Mouse (Mus musculus): ENCODE measurements around the gene Pgam5. TPM values are rescaled to one million over a fixed set of nuclear protein-coding genes. Genes with fewer than 3 reads are reported as not detected.
A peak's percentile ranks its signal among the peaks of the same experiment; 100 is the strongest.

The Pgam5 gene
- total and polyA plus RNA-seq, 3 experiments = 62.8 to 128 (median 64.8) TPM

- H3K27ac ChIP-seq (ENCODE audit: insufficient read depth, low read depth) = no peak overlapping the region
- dilution Hi-C loops (cut with MboI; ENCODE audit: extremely low pct_ligation_motif_present, extremely low pct_unique_long_range_greater_than_20kb, low sequenced_read_pairs) (no loop called here), in situ Hi-C loops (cut with MboI; ENCODE audit: low pct_ligation_motif_present, low pct_unique_long_range_greater_than_20kb, low sequenced_read_pairs) (no loop called here)
- TF ChIP-seq NRF1 (IDR thresholded peaks at IDR 0.05; ENCODE audit: low read depth, low read length) (no peak), POLR2AphosphoS2 (IDR thresholded peaks at IDR 0.05; ENCODE audit: low read depth, low read length) (no peak), ZNF384 (IDR thresholded peaks at IDR 0.05; ENCODE audit: low read depth, low read length) (0 out of 2 replicates have a peak, but pooled peaks have one; percentile 7), E2F4 (IDR thresholded peaks at IDR 0.05; ENCODE audit: insufficient replicate concordance, low read depth, low read length) (no peak)
- peak overlapping the region; percentile 22 to 48 (median 24) for H3K4me3 ChIP-seq (replicated peaks in 1 of 3; ENCODE audit: low read depth in 2 of 3, low read length in 2 of 3, poor library complexity in 1 of 3)
- peak overlapping the region; percentile 94 for H3K9ac ChIP-seq (ENCODE audit: insufficient read depth, low read depth)
- H3K79me2 ChIP-seq (replicated peaks; ENCODE audit: control insufficient read depth, extremely low read depth, insufficient read depth, poor library complexity, severe bottlenecking) = peaks cover 11% of the 10 kb centered on the region
- peaks cover 8 to 33% of the 10 kb centered on the region in 2 experiments for H3K4me1 ChIP-seq (ENCODE audit: control insufficient read depth in 1 of 2, insufficient read depth in 2 of 2)
- peaks cover 22 to 37% of the 10 kb centered on the region in 2 experiments for H3K36me3 ChIP-seq (replicated peaks in 1 of 2; ENCODE audit: control insufficient read depth in 1 of 2, insufficient read depth in 1 of 2, low read length in 1 of 2)
- DNase-seq (ENCODE audit: extremely low read depth) = peak; percentile 43
- peaks cover 10% of the 10 kb centered on the region for H3K27me3 ChIP-seq (replicated peaks)
- H3K4me2 ChIP-seq (ENCODE audit: insufficient read depth, low read depth, poor library complexity, severe bottlenecking) = peak overlapping the region; percentile 96
- no peaks in the 10 kb centered on the region for H3K9me3 ChIP-seq (replicated peaks; ENCODE audit: low read length)
Observed at GRCm38 (mm10) chr5:110287084-110287475, 17.4 kb upstream of the Pgam5 start.

GRCm38 (mm10) chr5:110286446-110287083 is 16.9 kb upstream of the Pgam5 start:
- dilution Hi-C loops (cut with MboI; ENCODE audit: extremely low pct_ligation_motif_present, extremely low pct_unique_long_range_greater_than_20kb, low sequenced_read_pairs) (no loop called here), in situ Hi-C loops (cut with MboI; ENCODE audit: low pct_ligation_motif_present, low pct_unique_long_range_greater_than_20kb, low sequenced_read_pairs) (no loop called here)
- Histone ChIP-seq H3K9me3 (replicated peaks; ENCODE audit: low read length) (no peaks in the 10 kb centered on the region), H3K4me2 (ENCODE audit: insufficient read depth, low read depth, poor library complexity, severe bottlenecking) (peak overlapping the region; percentile 51; the same call in 1 of the 2 replicates), H3K9ac (ENCODE audit: insufficient read depth, low read depth) (peak overlapping the region; percentile 94), H3K79me2 (replicated peaks; ENCODE audit: control insufficient read depth, extremely low read depth, insufficient read depth, poor library complexity, severe bottlenecking) (peaks cover 11% of the 10 kb centered on the region), H3K36me3 (replicated peaks in 1 of 2; ENCODE audit: control insufficient read depth in 1 of 2, insufficient read depth in 1 of 2, low read length in 1 of 2) (peaks cover 18 to 32% of the 10 kb centered on the region in 2 experiments), H3K27ac (ENCODE audit: insufficient read depth, low read depth) (peak overlapping the region; percentile 62), H3K27me3 (replicated peaks) (peaks cover 10% of the 10 kb centered on the region), H3K4me1 (ENCODE audit: control insufficient read depth in 1 of 2, insufficient read depth in 2 of 2) (peaks cover 8 to 33% of the 10 kb centered on the region in 2 experiments), H3K4me3 (replicated peaks in 1 of 3; ENCODE audit: low read depth in 2 of 3, low read length in 2 of 3, poor library complexity in 1 of 3) (peak overlapping the region; percentile 73 to 95 (median 74))
- peak; percentile 35 for DNase-seq (ENCODE audit: extremely low read depth)
- TF ChIP-seq MAZ (IDR thresholded peaks at IDR 0.05; ENCODE audit: low read depth, low read length) (no peak), ZC3H11A (IDR thresholded peaks at IDR 0.05; ENCODE audit: low read depth, low read length) (no peak), MXI1 (IDR thresholded peaks at IDR 0.05; ENCODE audit: low read depth, low read length) (peak; percentile 54), E2F4 (IDR thresholded peaks at IDR 0.05; ENCODE audit: insufficient replicate concordance, low read depth, low read length) (peak; percentile 65; the same call in 1 of the 2 replicates), EP300 (IDR thresholded peaks at IDR 0.05; ENCODE audit: low read length) (no peak), JUN (IDR thresholded peaks at IDR 0.05; ENCODE audit: insufficient read depth, low read depth, low read length) (no peak), CTCF (conservative IDR thresholded peaks at IDR 0.05 in 1 of 2, IDR thresholded peaks at IDR 0.05 in 1 of 2; ENCODE audit: low read depth in 2 of 2, low read length in 2 of 2) (no peak), GABPA (IDR thresholded peaks at IDR 0.05; ENCODE audit: insufficient replicate concordance, low read depth, low read length) (no peak), ZMIZ1 (IDR thresholded peaks at IDR 0.05; ENCODE audit: low read depth, low read length) (no peak), MAX (IDR thresholded peaks at IDR 0.05; ENCODE audit: low read length) (no peak), SIN3A (IDR thresholded peaks at IDR 0.05; ENCODE audit: low read length) (peak; percentile 47; the same call in 1 of the 2 replicates), TBP (conservative IDR thresholded peaks at IDR 0.05; ENCODE audit: low read depth, low read length) (peak; percentile 92), ETS1 (conservative IDR thresholded peaks at IDR 0.05; ENCODE audit: low read depth, low read length) (no peak), MYC (IDR thresholded peaks at IDR 0.05; ENCODE audit: low read depth, low read length) (0 out of 2 replicates have a peak, but pooled peaks have one; percentile 6)
